Mouse (Mus musculus): Measurements from ENCODE around the gene Mylk. TPM values are rescaled to one million over a fixed set of nuclear protein-coding genes. Genes with fewer than 3 reads are reported as not detected.

Gene Mylk
- polyA plus RNA-seq, 3 experiments from 2014 or later = not detected

- ATAC-seq = no peak
These were observed 172.4 kb downstream of the Mylk start for GRCm38 (mm10) chr16:34917373-34917900.

GRCm38 (mm10) chr16:34920182-34920581, 175.2 kb downstream of the Mylk start:
- no peak for ATAC-seq

GRCm38 (mm10) chr16:34920868-34921267, 175.9 kb downstream of the Mylk start:
- ATAC-seq = no peak

GRCm38 (mm10) chr16:34921319-34921718, 176.3 kb downstream of the Mylk start:
- ATAC-seq = no peak

- ATAC-seq = no peak
These were observed 178.6 kb downstream of the Mylk start for GRCm38 (mm10) chr16:34923630-34924029.

- no peak for ATAC-seq
These were observed 179.3 kb downstream of the Mylk start for GRCm38 (mm10) chr16:34924324-34924723.

GRCm38 (mm10) chr16:34924937-34925618, 180.1 kb downstream of the Mylk start:
- ATAC-seq = no peak

GRCm38 (mm10) chr16:34926531-34927435, 181.8 kb downstream of the Mylk start:
- no peak for ATAC-seq

- ATAC-seq = no peak
These were observed 184.7 kb downstream of the Mylk start for GRCm38 (mm10) chr16:34929686-34930085.

GRCm38 (mm10) chr16:34930110-34930509, 185.1 kb downstream of the Mylk start:
- ATAC-seq = no peak

GRCm38 (mm10) chr16:34931306-34931705, 186.3 kb downstream of the Mylk start:
- ATAC-seq = no peak

- ATAC-seq = no peak
These were observed 188.2 kb downstream of the Mylk start for GRCm38 (mm10) chr16:34933173-34933572.

- no peak for ATAC-seq
These were observed 189.5 kb downstream of the Mylk start for GRCm38 (mm10) chr16:34934486-34934885.

GRCm38 (mm10) chr16:34935514-34936338, 190.7 kb downstream of the Mylk start:
- ATAC-seq = no peak

GRCm38 (mm10) chr16:34936339-34936810, 191.4 kb downstream of the Mylk start:
- ATAC-seq = no peak

- no peak for ATAC-seq
These were observed 192.6 kb downstream of the Mylk start for GRCm38 (mm10) chr16:34937611-34938010.

GRCm38 (mm10) chr16:34938248-34938647, 193.2 kb downstream of the Mylk start:
- no peak for ATAC-seq

- no peak for ATAC-seq
These were observed 194.9 kb downstream of the Mylk start for GRCm38 (mm10) chr16:34939951-34940350.

GRCm38 (mm10) chr16:34940363-34940762, 195.4 kb downstream of the Mylk start:
- no peak for ATAC-seq

- no peak for ATAC-seq
These were observed 196.9 kb downstream of the Mylk start for GRCm38 (mm10) chr16:34941915-34942314.

GRCm38 (mm10) chr16:34946301-34946700, 201.3 kb downstream of the Mylk start:
- no peak for ATAC-seq

GRCm38 (mm10) chr16:34950935-34951334, 205.9 kb downstream of the Mylk start:
- ATAC-seq = no peak

- ATAC-seq = no peak
These were observed 207.2 kb downstream of the Mylk start for GRCm38 (mm10) chr16:34952254-34952653.

Measured in inflammation-experienced regulatory T-cells, adult 6 months (primary cell).